Mouse (Mus musculus) ES-E14 (cell line): ENCODE measurements around the gene Rexo2.

Experiments used
- CHD2 ChIP-seq: IDR thresholded peaks from 2 replicates; pipeline ENCODE4 v1.6.1; 2014; ENCODE audit warnings: mild to moderate bottlenecking, low read depth, low read length, inconsistent platforms
- HCFC1 ChIP-seq: IDR thresholded peaks from 2 replicates; pipeline ENCODE4 v1.6.1; 2012; ENCODE audit warnings: low read length, inconsistent platforms, borderline replicate concordance; ENCODE audit not compliant: insufficient read depth
- ZC3H11A ChIP-seq: IDR thresholded peaks from 2 replicates; pipeline ENCODE4 v1.6.1; 2012; ENCODE audit warnings: low read depth, mild to moderate bottlenecking, inconsistent platforms, low read length, borderline replicate concordance
- ZNF384 ChIP-seq: IDR thresholded peaks from 2 replicates; pipeline ENCODE4 v1.6.1; 2012; ENCODE audit warnings: low read depth, low read length, inconsistent platforms

GRCm38 (mm10) chr9:48421029-48421428, 59.4 kb downstream of the Rexo2 start:
- TF ChIP-seq CHD2 (no peak), ZNF384 (no peak), ZC3H11A (no peak), HCFC1 (no peak)
